Mouse (Mus musculus) ES-Bruce4 (cell line): ENCODE results near the gene Zfp74.

Experiments
- CTCF ChIP-seq: IDR thresholded peaks from one replicate; pipeline ENCODE4 v1.8.1; 2011; ENCODE audit warnings: low read depth, low read length
- EP300 ChIP-seq: IDR thresholded peaks from 2 replicates; pipeline ENCODE4 v1.6.1; 2011; ENCODE audit warnings: low read depth, low read length; ENCODE audit not compliant: insufficient read depth
- POLR2A ChIP-seq: IDR thresholded peaks from one replicate; pipeline ENCODE4 v1.8.1; 2011; ENCODE audit warnings: low read length; ENCODE audit not compliant: insufficient read depth

- no peak for TF ChIP-seq CTCF
- no peak for TF ChIP-seq POLR2A
- TF ChIP-seq EP300, result no peak
Measured at GRCm38 (mm10) chr7:29983340-29983689, 29.4 kb upstream of the Zfp74 start.
